In the genomic region with DNA sequence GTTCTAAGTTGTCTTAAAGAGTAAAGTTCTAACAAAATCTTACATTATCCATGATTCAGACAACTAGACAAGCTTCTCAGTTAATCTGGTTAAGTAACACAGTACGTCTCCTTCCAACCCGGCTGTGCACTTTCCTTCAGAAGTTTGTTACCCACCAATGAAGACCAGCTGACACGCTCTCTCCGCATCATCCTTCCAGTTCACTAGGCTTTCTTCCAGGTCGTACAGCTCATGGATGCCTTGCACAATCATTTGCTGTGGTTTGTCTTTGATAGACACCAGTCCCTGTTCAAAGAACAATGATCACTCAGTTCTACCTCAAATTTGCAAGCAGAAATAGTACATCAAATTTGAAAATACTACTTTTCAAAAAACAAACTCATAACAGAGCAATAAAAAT, we compare ENCODE assay signal across 29 mouse cellular contexts. TPM values are rescaled to one million over a fixed set of nuclear protein-coding genes. Genes with fewer than 3 reads are reported as not detected.
DNase-seq lines count a peak whose midpoint lies in the region; ATAC-seq and TF ChIP-seq lines count a peak whose summit lies in the region.
"Had no signal": no experiment of that assay in that cellular context is flagged by ENCODE, and none has a peak within 500 bp of the region (broad histone marks: within the 10 kb centered on the region; RNA-seq: fewer than 3 reads in every experiment).

No protein-coding gene starts in this region.

- no peaks in the 10 kb centered on the region for H3K79me2 ChIP-seq in liver, adult 2 months (ENCODE audit: control insufficient read depth, insufficient read depth, low read length)

- H3K36me3 ChIP-seq in liver, adult 2 months (ENCODE audit: control insufficient read depth, insufficient read depth, low read length): peaks cover 17% of the 10 kb centered on the region
- H3K36me3 ChIP-seq in liver, embryonic 11.5 days (ENCODE audit: control insufficient read depth, insufficient read depth, low read length): peaks cover 8% of the 10 kb centered on the region; the same call in 1 of the 2 replicates

- H3K4me3 ChIP-seq in liver, adult 2 months (ENCODE audit: insufficient read depth, low read depth, low read length): no peak overlapping the region
- no peak overlapping the region for H3K4me3 ChIP-seq in liver, embryonic 11.5 days (ENCODE audit: low read depth, low read length)
- H3K4me3 ChIP-seq: embryonic facial prominence, embryonic 13.5 days; embryonic facial prominence, embryonic 15.5 days; erythroblast, embryonic 14.5 days; forebrain, embryonic 10.5 days; forebrain, embryonic 12.5 days had no signal

- no peak for TF ChIP-seq POLR2A in liver, adult 2 months (IDR thresholded peaks at IDR 0.05; ENCODE audit: extremely low read depth, insufficient read depth, low read length)

- H3K9me3 ChIP-seq in liver, embryonic 11.5 days (ENCODE audit: control insufficient read depth, low read length): no peaks in the 10 kb centered on the region
- H3K9me3 ChIP-seq: embryonic facial prominence, embryonic 13.5 days; embryonic facial prominence, embryonic 15.5 days; forebrain, embryonic 12.5 days; G1E had no signal

- H3K27ac ChIP-seq in liver, adult 2 months (replicated peaks; ENCODE audit: insufficient read depth, low read depth, low read length): no peak overlapping the region
- H3K27ac ChIP-seq in liver, embryonic 11.5 days (ENCODE audit: low read depth, low read length): no peak overlapping the region
- H3K27ac ChIP-seq: embryonic facial prominence, embryonic 13.5 days; embryonic facial prominence, embryonic 15.5 days; forebrain, embryonic 10.5 days; forebrain, embryonic 12.5 days had no signal

- no peaks in the 10 kb centered on the region for H3K4me1 ChIP-seq in liver, adult 2 months (ENCODE audit: control insufficient read depth, insufficient read depth, low read length)
- no peaks in the 10 kb centered on the region for H3K4me1 ChIP-seq in liver, embryonic 11.5 days (replicated peaks; ENCODE audit: control insufficient read depth, insufficient read depth, low read length)
- H3K4me1 ChIP-seq: embryonic facial prominence, embryonic 13.5 days; embryonic facial prominence, embryonic 15.5 days; forebrain, embryonic 10.5 days; forebrain, embryonic 12.5 days had no signal

- TF ChIP-seq CTCF in liver, adult 2 months (IDR thresholded peaks at IDR 0.05; ENCODE audit: low read depth, low read length): no peak

- DNase-seq in adrenal gland, adult 2 months: peak; percentile 47
- no peak for DNase-seq in adrenal gland, postnatal 4 days (ENCODE audit: low spot score in 2 of 2)
- DNase-seq in adrenal gland, postnatal 14 days: peak; percentile 17
- no peak for DNase-seq in adrenal gland, postnatal 25 days
- DNase-seq in liver, adult 2 months (ENCODE audit: extremely low read depth, low read depth, low spot score): peak; percentile 17
- DNase-seq in liver, embryonic 11.5 days (ENCODE audit: low spot score): no peak
- DNase-seq in NIH3T3 (ENCODE audit: low read depth): peak; percentile 76
- no peak for DNase-seq in heart, adult 11 months
- DNase-seq: B cell, adult 2 months; cerebellum, adult 11 months; cerebellum, adult 18-20 months; cerebellum, adult 8-10 months; cerebellum, adult 9-11 months; cerebellum, postnatal 14 days; cerebellum, postnatal 36 days; embryo, embryonic 11 days; forebrain, postnatal 0 days had no signal

- H3K4me2 ChIP-seq in liver, embryonic 11.5 days: no peak overlapping the region
- H3K4me2 ChIP-seq: embryonic facial prominence, embryonic 13.5 days; embryonic facial prominence, embryonic 15.5 days; forebrain, embryonic 12.5 days had no signal

- no peak overlapping the region for H3K9ac ChIP-seq in liver, adult 2 months (ENCODE audit: low read depth, low read length)
- no peak overlapping the region for H3K9ac ChIP-seq in liver, embryonic 11.5 days (ENCODE audit: low read depth, low read length)
- H3K9ac ChIP-seq: embryonic facial prominence, embryonic 13.5 days; embryonic facial prominence, embryonic 15.5 days; forebrain, embryonic 12.5 days; forebrain, postnatal 0 days had no signal

- 69% methylated on average over 5 of the region's 5 CpGs for WGBS in liver, adult 2 months
- WGBS in liver, embryonic 11.5 days: 88% methylated on average over 5 of the region's 5 CpGs

- H3K27me3 ChIP-seq in liver, adult 2 months (ENCODE audit: control insufficient read depth, insufficient read depth, low read length): no peaks in the 10 kb centered on the region
- no peaks in the 10 kb centered on the region for H3K27me3 ChIP-seq in liver, embryonic 11.5 days (replicated peaks; ENCODE audit: control insufficient read depth, insufficient read depth, low read length)
- H3K27me3 ChIP-seq: CH12.LX; embryonic facial prominence, embryonic 13.5 days; embryonic facial prominence, embryonic 15.5 days; forebrain, embryonic 12.5 days had no signal

- no peak for ATAC-seq in liver, embryonic 11.5 days (replicated peaks; ENCODE audit: low FRiP score)
- ATAC-seq: CD4-positive, CD25-positive, alpha-beta regulatory T cell, adult 4 months; forebrain, embryonic 14.5 days; forebrain, postnatal 0 days had no signal

RNA-seq across cellular contexts. Expression of a gene that starts 19.9 kb away (rescaled TPM):
- total RNA-seq in adrenal gland, adult 2 months (2021): not detected
- not detected in 2 replicates for polyA plus RNA-seq in adrenal gland, adult 2 months (2012; rRNA removed)
- not detected for total RNA-seq in adrenal gland, postnatal 4 days (2021)
- not detected in 2 replicates for total RNA-seq in adrenal gland, postnatal 14 days (2021)
- not detected in 2 replicates for total RNA-seq in adrenal gland, postnatal 25 days (2021)
- total RNA-seq in liver, adult 2 months (2014; rRNA removed): not detected in 2 replicates
- not detected in 2 replicates for polyA plus RNA-seq in liver, adult 2 months (2012; rRNA removed)
- not detected in 2 replicates for polyA plus RNA-seq in liver, embryonic 11.5 days (2014; fragmentation: Nextera tagmentation; extraction: Ambion mirVana)
- total RNA-seq: CH12.LX; forebrain, postnatal 0 days; G1E; gastrocnemius, adult 18-20 months had no signal
- polyA plus RNA-seq: CD4-positive, CD25-positive, alpha-beta regulatory T cell, adult 4 months; embryonic facial prominence, embryonic 11.5 days; embryonic facial prominence, embryonic 13.5 days; embryonic facial prominence, embryonic 15.5 days; erythroblast, embryonic 14.5 days; forebrain, embryonic 10.5 days; forebrain, embryonic 14.5 days; forebrain, postnatal 0 days; G1E had no signal

RNA-seq across cellular contexts. Expression of a gene that starts 40.5 kb away (rescaled TPM):
- 10 to 100 TPM in 1 of 2 experiments, 1 to 10 TPM in 1; 8.8 to 15.3 TPM for total RNA-seq in adrenal gland, adult 2 months (2021)
- 0.46 and 1.2 TPM in 2 replicates for polyA plus RNA-seq in adrenal gland, adult 2 months (2012; rRNA removed)
- 10 to 100 TPM; 15.1 to 16.6 TPM for total RNA-seq in adrenal gland, postnatal 4 days (2021)
- total RNA-seq in adrenal gland, postnatal 14 days (2021): 11.8 and 12.2 TPM in 2 replicates
- 14.8 and 15.7 TPM in 2 replicates for total RNA-seq in adrenal gland, postnatal 25 days (2021)
- 8.5 and 9.7 TPM in 2 replicates for total RNA-seq in liver, adult 2 months (2014; rRNA removed)
- polyA plus RNA-seq in liver, adult 2 months (2012; rRNA removed): 0.82 and 1.1 TPM in 2 replicates
- polyA plus RNA-seq in liver, embryonic 11.5 days (2014; fragmentation: Nextera tagmentation; extraction: Ambion mirVana): 23.0 and 23.3 TPM in 2 replicates

RNA-seq across cellular contexts. Expression of a gene that starts 45.4 kb away (rescaled TPM):
- 100 to 1,000 TPM; 171 to 375 TPM for total RNA-seq in adrenal gland, adult 2 months (2021)
- polyA plus RNA-seq in adrenal gland, adult 2 months (2012; rRNA removed): 1.1 and 2.2 TPM in 2 replicates
- 100 to 1,000 TPM; 185 to 212 TPM for total RNA-seq in adrenal gland, postnatal 4 days (2021)
- total RNA-seq in adrenal gland, postnatal 14 days (2021): 547 and 580 TPM in 2 replicates
- total RNA-seq in adrenal gland, postnatal 25 days (2021): 183 and 198 TPM in 2 replicates
- total RNA-seq in liver, adult 2 months (2014; rRNA removed): 86.5 and 94.5 TPM in 2 replicates
- polyA plus RNA-seq in liver, adult 2 months (2012; rRNA removed): 21.8 and 22.9 TPM in 2 replicates
- polyA plus RNA-seq in liver, embryonic 11.5 days (2014; fragmentation: Nextera tagmentation; extraction: Ambion mirVana): 306 and 327 TPM in 2 replicates

RNA-seq across cellular contexts. Expression of a gene that starts 59.2 kb away (rescaled TPM):
- total RNA-seq in adrenal gland, adult 2 months (2021): 10 to 100 TPM; 51.9 to 89.1 TPM
- polyA plus RNA-seq in adrenal gland, adult 2 months (2012; rRNA removed): 5.3 and 7.3 TPM in 2 replicates
- 10 to 100 TPM; 55.4 to 58.0 TPM for total RNA-seq in adrenal gland, postnatal 4 days (2021)
- 60.3 and 68.5 TPM in 2 replicates for total RNA-seq in adrenal gland, postnatal 14 days (2021)
- total RNA-seq in adrenal gland, postnatal 25 days (2021): 46.2 and 54.3 TPM in 2 replicates
- 1.1 and 1.7 TPM in 2 replicates for total RNA-seq in liver, adult 2 months (2014; rRNA removed)
- 0.46 and 0.66 TPM in 2 replicates for polyA plus RNA-seq in liver, adult 2 months (2012; rRNA removed)
- 1.4 and 1.6 TPM in 2 replicates for polyA plus RNA-seq in liver, embryonic 11.5 days (2014; fragmentation: Nextera tagmentation; extraction: Ambion mirVana)
- total RNA-seq: CH12.LX; common myeloid progenitor, adult 5-6 weeks had no signal
- polyA plus RNA-seq: CD4-positive, CD25-positive, alpha-beta regulatory T cell, adult 4 months; erythroblast, embryonic 14.5 days; G1E had no signal

Comparison
In these comparisons a context has a peak if more than half of its experiments do, and no peak if none do; other contexts are left out.
1. DNase-seq: peak in adrenal gland, adult 2 months (single experiment), adrenal gland, postnatal 14 days (single experiment), liver, adult 2 months (single experiment) and NIH3T3 (single experiment); none in adrenal gland, postnatal 4 days (0 of 2), adrenal gland, postnatal 25 days (single experiment), liver, embryonic 11.5 days (single experiment) and heart, adult 11 months (single experiment).